Mouse (Mus musculus): ENCODE data around the gene Adam33.

DNA sequence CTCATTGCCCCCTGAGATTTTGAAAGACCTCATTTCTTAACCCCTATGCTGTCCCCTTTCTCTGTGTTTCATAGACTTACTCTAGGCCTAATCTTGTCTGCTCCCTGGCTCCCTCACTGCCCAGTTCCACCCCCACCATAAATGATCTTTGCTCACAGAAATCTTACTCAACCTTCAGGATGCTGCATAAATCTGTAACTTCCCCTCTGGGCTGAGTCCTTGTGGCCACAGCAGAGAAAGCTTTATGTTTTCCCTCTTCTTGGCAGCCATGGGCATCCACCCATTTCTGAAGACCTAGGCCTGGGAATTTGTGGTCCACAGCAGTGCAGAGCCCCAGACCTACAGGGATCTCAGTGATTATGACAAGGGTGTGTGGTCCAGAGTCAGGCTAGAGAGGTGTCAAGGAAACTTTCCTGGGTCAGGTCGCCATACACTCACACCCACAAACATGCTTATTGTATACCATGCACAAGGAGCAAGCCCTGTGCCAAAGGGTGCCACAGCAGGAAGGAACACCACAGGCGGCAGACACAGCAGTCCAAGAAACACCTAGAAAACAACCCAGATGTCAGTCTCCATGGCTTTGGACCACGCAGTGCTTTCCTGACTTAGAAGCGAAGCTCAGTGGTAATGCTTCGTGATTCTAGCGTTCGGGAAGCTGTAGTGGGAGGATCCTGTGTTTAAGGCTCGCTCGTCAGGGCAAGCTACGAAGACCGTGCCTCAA lies 23.2 kb upstream of the Adam33 start, which contains the start of gene Siglec1:
- TF ChIP-seq CTCF (IDR thresholded peaks at IDR 0.05; ENCODE audit: insufficient read depth, low read length) (no peak), POLR2A (IDR thresholded peaks at IDR 0.05; ENCODE audit: borderline replicate concordance, extremely low read depth, low read depth, low read length) (no peak)

All from lung, adult 2 months (tissue).